Mouse (Mus musculus) embryonic facial prominence, embryonic 15.5 days (tissue): ENCODE data around the gene Med11. TPM values are rescaled to one million over a fixed set of nuclear protein-coding genes. Genes with fewer than 3 reads are reported as not detected.

Experiments
- ATAC-seq: fragments of 200-750 bp; cut with Nextera tagmentation; 2 replicates; pipeline ENCODE4 v1.8.0; 2017; ENCODE audit warnings: low read depth, moderate TSS enrichment; ENCODE audit not compliant: insufficient number of reproducible peaks, low FRiP score, low TSS enrichment
- H3K27ac ChIP-seq: fragments of 300-500 bp; sonication (generic); replicated peaks from 2 replicates; pipeline ENCODE4 v1.5.1; 2015; ENCODE audit warnings: mild to moderate bottlenecking, inconsistent platforms
- H3K27me3 ChIP-seq: fragments of 300-500 bp; sonication (generic); 2 replicates; pipeline ENCODE4 v1.6.1; 2015; ENCODE audit warnings: inconsistent platforms
- H3K36me3 ChIP-seq: fragments of 300-500 bp; sonication (generic); 2 replicates; pipeline ENCODE4 v1.6.1; 2015; ENCODE audit warnings: mild to moderate bottlenecking, inconsistent platforms
- H3K4me1 ChIP-seq: fragments of 300-500 bp; sonication (generic); 2 replicates; pipeline ENCODE4 v1.6.1; 2015; ENCODE audit warnings: inconsistent platforms
- H3K4me2 ChIP-seq: fragments of 300-500 bp; sonication (generic); replicated peaks from 2 replicates; pipeline ENCODE4 v1.6.1; 2015; ENCODE audit warnings: mild to moderate bottlenecking, inconsistent platforms
- H3K4me3 ChIP-seq: fragments of 300-500 bp; sonication (generic); replicated peaks from 2 replicates; pipeline ENCODE4 v1.5.1; 2015; ENCODE audit warnings: mild to moderate bottlenecking, inconsistent platforms
- H3K9ac ChIP-seq: fragments of 300-500 bp; sonication (generic); 2 replicates; pipeline ENCODE4 v1.6.1; 2015; ENCODE audit warnings: inconsistent platforms
- H3K9me3 ChIP-seq: fragments of 300-500 bp; sonication (generic); replicated peaks from 2 replicates; pipeline ENCODE4 v1.6.1; 2016; ENCODE audit warnings: inconsistent platforms
- WGBS: fragments of 180-500 bp; shearing (Covaris S2); methylation state at CpG from one replicate; pipeline ENCODE4 v1.1.7; 2015; 5-methylcytosine and 5-hydroxymethylcytosine counted together
- polyA plus RNA-seq: library from polyadenylated mRNA; unstranded; fragments of >200 nt; fragmentation: Nextera tagmentation; extraction: Ambion mirVana; gene quantifications from 2 replicates; pipeline ENCODE4 v1.2.1, GENCODE M21; 2015

The Med11 gene
- polyA plus RNA-seq, 1 experiment from 2014 or later = 42.9 TPM

- Histone ChIP-seq H3K4me2 (peak overlapping the region; percentile 75), H3K4me1 (peaks cover 26% of the 10 kb centered on the region), H3K9ac (peak overlapping the region; percentile 82), H3K36me3 (peaks cover 18% of the 10 kb centered on the region), H3K27ac (peak overlapping the region; percentile 88), H3K27me3 (no peaks in the 10 kb centered on the region), H3K4me3 (peak overlapping the region; percentile 83), H3K9me3 (no peaks in the 10 kb centered on the region)
- WGBS = 5% methylated on average over 15 of the region's 15 CpGs
- peak; percentile 44 for ATAC-seq
Observed at GRCm38 (mm10) chr11:70432895-70433568, 18.7 kb upstream of the Med11 start.

GRCm38 (mm10) chr11:70433569-70433943 is 18.2 kb upstream of the Med11 start:
- Histone ChIP-seq H3K36me3 (peaks cover 21% of the 10 kb centered on the region), H3K27ac (no peak overlapping the region), H3K4me2 (peak overlapping the region; percentile 75), H3K4me3 (peak overlapping the region; percentile 83), H3K9me3 (no peaks in the 10 kb centered on the region), H3K9ac (peak overlapping the region; percentile 82), H3K4me1 (peaks cover 26% of the 10 kb centered on the region), H3K27me3 (no peaks in the 10 kb centered on the region)
- ATAC-seq = no peak
- 45% methylated on average over 1 of the region's 1 CpGs for WGBS

- Histone ChIP-seq H3K4me2 (peak overlapping the region; percentile 75), H3K4me3 (peak overlapping the region; percentile 83; the same call in 1 of the 2 replicates), H3K4me1 (peaks cover 26% of the 10 kb centered on the region), H3K36me3 (peaks cover 24% of the 10 kb centered on the region), H3K27ac (no peak overlapping the region), H3K9me3 (no peaks in the 10 kb centered on the region), H3K9ac (no peak overlapping the region), H3K27me3 (no peaks in the 10 kb centered on the region)
- 88% methylated on average over 3 of the region's 3 CpGs for WGBS
- ATAC-seq = no peak
Observed at GRCm38 (mm10) chr11:70433951-70434350, 17.8 kb upstream of the Med11 start.

- peaks cover 40% of the 10 kb centered on the region for H3K36me3 ChIP-seq
- no peak overlapping the region for H3K27ac ChIP-seq
- no peak for ATAC-seq
- H3K4me1 ChIP-seq = peaks cover 26% of the 10 kb centered on the region
- H3K4me2 ChIP-seq = no peak overlapping the region
- 56% methylated on average over 5 of the region's 5 CpGs for WGBS
- no peaks in the 10 kb centered on the region for H3K9me3 ChIP-seq
- H3K4me3 ChIP-seq = no peak overlapping the region
- no peak overlapping the region for H3K9ac ChIP-seq
- no peaks in the 10 kb centered on the region for H3K27me3 ChIP-seq
Observed at GRCm38 (mm10) chr11:70435476-70435875, 16.2 kb upstream of the Med11 start.

- Histone ChIP-seq H3K9me3 (no peaks in the 10 kb centered on the region), H3K4me1 (peaks cover 19% of the 10 kb centered on the region), H3K4me2 (no peak overlapping the region), H3K36me3 (peaks cover 47% of the 10 kb centered on the region), H3K27me3 (no peaks in the 10 kb centered on the region), H3K4me3 (no peak overlapping the region), H3K27ac (no peak overlapping the region), H3K9ac (no peak overlapping the region)
- ATAC-seq = no peak
- WGBS = 78% methylated on average over 6 of the region's 6 CpGs
Observed at GRCm38 (mm10) chr11:70437426-70437825, 14.3 kb upstream of the Med11 start.

GRCm38 (mm10) chr11:70438728-70439374 is 12.9 kb upstream of the Med11 start:
- no peak overlapping the region for H3K27ac ChIP-seq
- peaks cover 47% of the 10 kb centered on the region for H3K36me3 ChIP-seq

GRCm38 (mm10) chr11:70440637-70441036 is 11.1 kb upstream of the Med11 start:
- ATAC-seq = no peak
- Histone ChIP-seq H3K4me1 (0 out of 2 replicates have a peak, but pooled peaks cover 2% of the 10 kb centered on the region), H3K4me2 (no peak overlapping the region), H3K27me3 (no peaks in the 10 kb centered on the region), H3K9ac (no peak overlapping the region), H3K9me3 (no peaks in the 10 kb centered on the region), H3K27ac (no peak overlapping the region), H3K4me3 (no peak overlapping the region), H3K36me3 (peaks cover 47% of the 10 kb centered on the region)
- 99% methylated on average over 4 of the region's 4 CpGs for WGBS

More at GRCm38 (mm10) chr11:70438728-70439374, 12.9 kb upstream of the Med11 start:
- no peaks in the 10 kb centered on the region for H3K9me3 ChIP-seq
- H3K9ac ChIP-seq = no peak overlapping the region
- H3K4me1 ChIP-seq = peaks cover 8% of the 10 kb centered on the region
- H3K4me2 ChIP-seq = no peak overlapping the region
- no peak for ATAC-seq
- H3K27me3 ChIP-seq = no peaks in the 10 kb centered on the region
- no peak overlapping the region for H3K4me3 ChIP-seq
- WGBS = 83% methylated on average over 7 of the region's 7 CpGs

GRCm38 (mm10) chr11:70441882-70442281 is 9.8 kb upstream of the Med11 start:
- no peak for ATAC-seq
- Histone ChIP-seq H3K36me3 (peaks cover 40% of the 10 kb centered on the region), H3K9me3 (no peaks in the 10 kb centered on the region), H3K4me1 (no peaks in the 10 kb centered on the region), H3K9ac (no peak overlapping the region), H3K27ac (no peak overlapping the region), H3K4me2 (no peak overlapping the region), H3K27me3 (no peaks in the 10 kb centered on the region), H3K4me3 (no peak overlapping the region)
- 86% methylated on average over 7 of the region's 7 CpGs for whole genome bisulfite sequencing

- Histone ChIP-seq H3K4me1 (no peaks in the 10 kb centered on the region), H3K36me3 (peaks cover 22% of the 10 kb centered on the region), H3K4me3 (no peak overlapping the region), H3K4me2 (no peak overlapping the region), H3K9ac (no peak overlapping the region), H3K9me3 (no peaks in the 10 kb centered on the region), H3K27ac (no peak overlapping the region), H3K27me3 (no peaks in the 10 kb centered on the region)
- 85% methylated on average over 3 of the region's 3 CpGs for WGBS
- no peak for ATAC-seq
Observed at GRCm38 (mm10) chr11:70443964-70444363, 7.8 kb upstream of the Med11 start.

GRCm38 (mm10) chr11:70444667-70445066 is 7.1 kb upstream of the Med11 start:
- no peak for ATAC-seq
- Histone ChIP-seq H3K27ac (no peak overlapping the region), H3K4me2 (no peak overlapping the region), H3K27me3 (no peaks in the 10 kb centered on the region), H3K9ac (no peak overlapping the region), H3K36me3 (peaks cover 15% of the 10 kb centered on the region), H3K9me3 (no peaks in the 10 kb centered on the region), H3K4me1 (no peaks in the 10 kb centered on the region), H3K4me3 (no peak overlapping the region)
- 78% methylated on average over 6 of the region's 6 CpGs for WGBS

- 38% methylated on average over 3 of the region's 3 CpGs for WGBS
- H3K27me3 ChIP-seq = no peaks in the 10 kb centered on the region
- no peak overlapping the region for H3K27ac ChIP-seq
- H3K4me2 ChIP-seq = no peak overlapping the region
- H3K4me1 ChIP-seq = 0 out of 2 replicates have a peak, but pooled peaks cover 4% of the 10 kb centered on the region
- H3K36me3 ChIP-seq = no peaks in the 10 kb centered on the region; the same call in 1 of the 2 replicates
- no peak for ATAC-seq
- H3K9me3 ChIP-seq = no peaks in the 10 kb centered on the region
- H3K4me3 ChIP-seq = no peak overlapping the region
- H3K9ac ChIP-seq = no peak overlapping the region
Observed at GRCm38 (mm10) chr11:70446756-70447155, 5.0 kb upstream of the Med11 start.
